Mouse (Mus musculus) liver, adult 2 months (tissue): Measurements from ENCODE around the gene Kat6b.

Source experiments
- CTCF ChIP-seq: fragments of 200-500 bp; IDR thresholded peaks from 2 replicates; pipeline ENCODE4 v1.5.1; 2011; ENCODE audit warnings: low read depth, low read length, control low read depth
- POLR2A ChIP-seq: fragments of 200-500 bp; IDR thresholded peaks from 2 replicates; pipeline ENCODE4 v1.6.1; 2011; ENCODE audit warnings: low read length, control low read depth; ENCODE audit not compliant: insufficient read depth; ENCODE audit errors: extremely low read depth

- TF ChIP-seq CTCF (no peak), POLR2A (no peak)
These were observed 80.3 kb downstream of the Kat6b start for GRCm38 (mm10) chr14:21561396-21562065.
